Mouse (Mus musculus) lung, embryonic 14.5 days (tissue): ENCODE data around the gene Sphk1. TPM values are rescaled to one million over a fixed set of nuclear protein-coding genes. Genes with fewer than 3 reads are reported as not detected.

Experiments used
- ATAC-seq: fragments of 200-750 bp; cut with Nextera tagmentation; 2 replicates; pipeline ENCODE4 v1.8.0; 2017; ENCODE audit warnings: mild to moderate bottlenecking, moderate TSS enrichment, moderate library complexity; ENCODE audit not compliant: insufficient read depth
- DNase-seq: peaks from one replicate; pipeline ENCODE4 v3.0.0-alpha.2; 2015
- H3K27ac ChIP-seq: fragments of 300-500 bp; sonication (generic); 2 replicates; pipeline ENCODE4 v1.5.1; 2014; ENCODE audit warnings: low read depth, mild to moderate bottlenecking, moderate library complexity
- H3K27me3 ChIP-seq: fragments of 300-500 bp; sonication (generic); 2 replicates; pipeline ENCODE4 v1.6.1; 2014; ENCODE audit warnings: low read length, control low read depth; ENCODE audit not compliant: insufficient read depth
- H3K36me3 ChIP-seq: fragments of 300-500 bp; sonication (generic); 2 replicates; pipeline ENCODE4 v1.6.1; 2014; ENCODE audit warnings: control low read depth; ENCODE audit not compliant: insufficient read depth
- H3K4me1 ChIP-seq: fragments of 300-500 bp; sonication (generic); 2 replicates; pipeline ENCODE4 v1.6.1; 2014; ENCODE audit warnings: antibody characterized with exemption, control low read depth; ENCODE audit not compliant: insufficient read depth
- H3K4me2 ChIP-seq: fragments of 300-500 bp; sonication (generic); 2 replicates; pipeline ENCODE4 v1.6.1; 2014; ENCODE audit warnings: mild to moderate bottlenecking
- H3K4me3 ChIP-seq: fragments of 300-500 bp; sonication (generic); 2 replicates; pipeline ENCODE4 v1.5.1; 2014; ENCODE audit warnings: low read depth, low read length
- H3K9ac ChIP-seq: fragments of 300-500 bp; sonication (generic); 2 replicates; pipeline ENCODE4 v1.6.1; 2014
- H3K9me3 ChIP-seq: fragments of 300-500 bp; sonication (generic); 2 replicates; pipeline ENCODE4 v1.6.1; 2016; ENCODE audit warnings: low read depth, low read length, control low read depth
- CTCF ChIP-seq: IDR thresholded peaks from 2 replicates; pipeline ENCODE4 v1.5.1; 2016; ENCODE audit warnings: antibody characterized with exemption, low read depth
- WGBS: fragments of 180-500 bp; shearing (Covaris S2); extraction: QIAGEN DNeasy Blood & Tissue Kit; methylation state at CpG from one replicate; pipeline ENCODE4 v1.1.7; 2014; 5-methylcytosine and 5-hydroxymethylcytosine counted together
- polyA plus RNA-seq: library from polyadenylated mRNA; unstranded; fragments of >200 nt; fragmentation: Nextera tagmentation; extraction: Ambion mirVana; gene quantifications from 2 replicates; pipeline ENCODE4 v1.2.1, GENCODE M21; 2014

Gene Sphk1
- polyA plus RNA-seq, 1 experiment from 2014 or later = 4.0 TPM

GRCm38 (mm10) chr11:116554171-116554878 is 23.6 kb downstream of the Sphk1 start:
- no peak overlapping the region for H3K9ac ChIP-seq

GRCm38 (mm10) chr11:116555572-116555971 is 24.8 kb downstream of the Sphk1 start:
- no peaks in the 10 kb centered on the region for H3K27me3 ChIP-seq
- no peak; the same call in 1 of the 2 replicates for ATAC-seq
- H3K4me2 ChIP-seq = no peak overlapping the region
- H3K4me1 ChIP-seq = peaks cover 22% of the 10 kb centered on the region
- H3K9ac ChIP-seq = no peak overlapping the region
- H3K36me3 ChIP-seq = no peaks in the 10 kb centered on the region
- H3K4me3 ChIP-seq = no peak overlapping the region
- no peak for DNase-seq
- H3K27ac ChIP-seq = no peak overlapping the region
- no peaks in the 10 kb centered on the region for H3K9me3 ChIP-seq
- 33% methylated on average over 1 of the region's 1 CpGs for WGBS
- no peak for TF ChIP-seq CTCF

More at GRCm38 (mm10) chr11:116554171-116554878, 23.6 kb downstream of the Sphk1 start:
- Histone ChIP-seq H3K4me1 (peaks cover 22% of the 10 kb centered on the region), H3K36me3 (no peaks in the 10 kb centered on the region), H3K9me3 (no peaks in the 10 kb centered on the region), H3K4me2 (no peak overlapping the region), H3K4me3 (no peak overlapping the region), H3K27me3 (no peaks in the 10 kb centered on the region), H3K27ac (no peak overlapping the region)
- WGBS = 36% methylated on average over 12 of the region's 12 CpGs
- TF ChIP-seq CTCF = peak; percentile 81
- DNase-seq (peak; percentile 85), ATAC-seq (no peak)

GRCm38 (mm10) chr11:116556308-116556707 is 25.6 kb downstream of the Sphk1 start:
- no peak overlapping the region for H3K27ac ChIP-seq
- ATAC-seq (no peak), DNase-seq (no peak)
- TF ChIP-seq CTCF = no peak
- no peaks in the 10 kb centered on the region for H3K36me3 ChIP-seq
- H3K9me3 ChIP-seq = no peaks in the 10 kb centered on the region
- H3K9ac ChIP-seq = peak overlapping the region; percentile 16; the same call in 1 of the 2 replicates
- WGBS = 49% methylated on average over 6 of the region's 6 CpGs
- H3K4me2 ChIP-seq = no peak overlapping the region
- H3K27me3 ChIP-seq = no peaks in the 10 kb centered on the region
- H3K4me1 ChIP-seq = peaks cover 14% of the 10 kb centered on the region; the same call in 1 of the 2 replicates
- H3K4me3 ChIP-seq = no peak overlapping the region

GRCm38 (mm10) chr11:116565283-116566041 is 34.7 kb downstream of the Sphk1 start:
- Histone ChIP-seq H3K4me2 (no peak overlapping the region), H3K4me3 (no peak overlapping the region), H3K9me3 (no peaks in the 10 kb centered on the region), H3K9ac (no peak overlapping the region), H3K27me3 (no peaks in the 10 kb centered on the region), H3K36me3 (no peaks in the 10 kb centered on the region), H3K4me1 (no peaks in the 10 kb centered on the region), H3K27ac (no peak overlapping the region)
- ATAC-seq (no peak), DNase-seq (no peak)
- 51% methylated on average over 7 of the region's 7 CpGs for WGBS
- no peak for TF ChIP-seq CTCF

GRCm38 (mm10) chr11:116567531-116567930 is 36.8 kb downstream of the Sphk1 start:
- Histone ChIP-seq H3K4me3 (no peak overlapping the region), H3K4me2 (no peak overlapping the region), H3K9ac (no peak overlapping the region; the same call in 1 of the 2 replicates), H3K27me3 (no peaks in the 10 kb centered on the region), H3K36me3 (no peaks in the 10 kb centered on the region), H3K9me3 (no peaks in the 10 kb centered on the region), H3K4me1 (peaks cover under 1% of the 10 kb centered on the region), H3K27ac (no peak overlapping the region)
- no peak for TF ChIP-seq CTCF
- ATAC-seq = no peak
- WGBS = 78% methylated on average over 8 of the region's 8 CpGs
- DNase-seq = no peak

- H3K9me3 ChIP-seq = no peaks in the 10 kb centered on the region
- H3K36me3 ChIP-seq = no peaks in the 10 kb centered on the region
- no peak for DNase-seq
- H3K27me3 ChIP-seq = no peaks in the 10 kb centered on the region
- no peak overlapping the region for H3K4me3 ChIP-seq
- H3K4me1 ChIP-seq = peaks cover 13% of the 10 kb centered on the region
- no peak for TF ChIP-seq CTCF
- ATAC-seq = no peak
- no peak overlapping the region for H3K9ac ChIP-seq
- 70% methylated on average over 7 of the region's 7 CpGs for WGBS
- no peak overlapping the region for H3K27ac ChIP-seq
- no peak overlapping the region for H3K4me2 ChIP-seq
Measured at GRCm38 (mm10) chr11:116570821-116571220, 40.1 kb downstream of the Sphk1 start.
